ENCODE assay signal across 24 mouse cellular contexts in genomic region chr19:55299378-55299777, GRCm38 (mm10). TPM values are rescaled to one million over a fixed set of nuclear protein-coding genes. Genes with fewer than 3 reads are reported as not detected.
DNase-seq lines count a peak whose midpoint lies in the region; ATAC-seq and TF ChIP-seq lines count a peak whose summit lies in the region.
"Had no signal": no experiment of that assay in that cellular context is flagged by ENCODE, and none has a peak within 500 bp of the region (broad histone marks: within the 10 kb centered on the region; RNA-seq: fewer than 3 reads in every experiment).

No protein-coding gene starts in this region.

- 84% methylated on average over 1 of the region's 1 CpGs for WGBS in liver, postnatal 0 days (ENCODE audit: insufficient replicate concordance)

- intact Hi-C loops in gastrocnemius, postnatal 14 days (cut with DNase I; ENCODE audit: low total_unique reads): no loop called here
- intact Hi-C loops in left cerebral cortex, postnatal 14 days (cut with DNase I): loop anchor here (5.0 kb wide), 1 partner anchor 217 kb away; no protein-coding TSS in a partner anchor

- H3K27me3 ChIP-seq in CH12.LX (replicated peaks): no peaks in the 10 kb centered on the region
- H3K27me3 ChIP-seq in liver, postnatal 0 days (ENCODE audit: insufficient read depth, low read length): no peaks in the 10 kb centered on the region
- H3K27me3 ChIP-seq: embryonic facial prominence, embryonic 13.5 days; forebrain, embryonic 13.5 days; heart, embryonic 15.5 days; intestine, embryonic 15.5 days had no signal

- ATAC-seq in liver, postnatal 0 days: no peak
- ATAC-seq: CD4-positive, CD25-positive, alpha-beta regulatory T cell, adult 4 months; forebrain, embryonic 13.5 days; forebrain, postnatal 0 days; intestine, embryonic 15.5 days had no signal

- in situ Hi-C loops in CH12.LX (cut with MboI; ENCODE audit: low pct_ligation_motif_present, low pct_unique_long_range_greater_than_20kb, low sequenced_read_pairs): loop anchor here (5.0 kb wide), 1 partner anchor 42 kb away; no protein-coding TSS in a partner anchor

- dilution Hi-C loops in CH12.LX (cut with MboI; ENCODE audit: extremely low pct_ligation_motif_present, extremely low pct_unique_long_range_greater_than_20kb, low sequenced_read_pairs): no loop called here

- DNase-seq in CH12.LX (ENCODE audit: extremely low read depth) (no peak), MEL-GATA-1-ER (ENCODE audit: extremely low read depth, low read depth) (peak; percentile 82)
- peak; percentile 33 for DNase-seq in liver, postnatal 0 days
- DNase-seq in gastrocnemius, postnatal 14 days: no peak
- no peak for DNase-seq in thymus, adult 18-20 months
- no peak for DNase-seq in left cerebral cortex, postnatal 14 days (ENCODE audit: low spot score in 2 of 2)
- DNase-seq: adrenal gland, adult 8-10 months; B cell, adult 2 months; cerebellum, adult 11 months; cerebellum, adult 8-10 months; cerebellum, postnatal 14 days; forebrain, postnatal 0 days; gastrocnemius, adult 2 months; gastrocnemius, postnatal 36 days; heart, adult 2 months; heart, postnatal 14 days had no signal

- no peak overlapping the region for H3K27ac ChIP-seq in CH12.LX (ENCODE audit: insufficient read depth, low read depth)
- no peak overlapping the region for H3K27ac ChIP-seq in liver, postnatal 0 days (ENCODE audit: low read depth)
- H3K27ac ChIP-seq: embryonic facial prominence, embryonic 13.5 days; forebrain, embryonic 13.5 days; gastrocnemius, adult 2 months; heart, adult 2 months; heart, embryonic 15.5 days; hindbrain, embryonic 10.5 days; hindbrain, embryonic 14.5 days; intestine, embryonic 15.5 days had no signal

- no peak for TF ChIP-seq CTCF in CH12.LX (conservative IDR thresholded peaks at IDR 0.05 in 1 of 2, IDR thresholded peaks at IDR 0.05 in 1 of 2; ENCODE audit: low read depth in 2 of 2, low read length in 2 of 2)
- no peak for TF ChIP-seq CTCF in liver, postnatal 0 days (IDR thresholded peaks at IDR 0.05; ENCODE audit: low read depth)

- H3K9me3 ChIP-seq in CH12.LX (replicated peaks; ENCODE audit: low read length): no peaks in the 10 kb centered on the region
- no peaks in the 10 kb centered on the region for H3K9me3 ChIP-seq in liver, postnatal 0 days (ENCODE audit: low read length)
- H3K9me3 ChIP-seq: embryonic facial prominence, embryonic 13.5 days; forebrain, embryonic 13.5 days; heart, embryonic 15.5 days; hindbrain, embryonic 10.5 days; intestine, embryonic 15.5 days had no signal

- H3K9ac ChIP-seq in CH12.LX (ENCODE audit: insufficient read depth, low read depth): no peak overlapping the region
- no peak overlapping the region for H3K9ac ChIP-seq in liver, postnatal 0 days (replicated peaks)
- H3K9ac ChIP-seq: embryonic facial prominence, embryonic 13.5 days; forebrain, embryonic 13.5 days; forebrain, postnatal 0 days; heart, embryonic 15.5 days; hindbrain, embryonic 14.5 days; intestine, embryonic 15.5 days had no signal

- H3K4me2 ChIP-seq in CH12.LX (ENCODE audit: insufficient read depth, low read depth, poor library complexity, severe bottlenecking): no peak overlapping the region
- H3K4me2 ChIP-seq in liver, postnatal 0 days (ENCODE audit: low read depth, low read length): no peak overlapping the region
- H3K4me2 ChIP-seq: embryonic facial prominence, embryonic 13.5 days; forebrain, embryonic 13.5 days; heart, embryonic 11.5 days; heart, embryonic 15.5 days; hindbrain, embryonic 14.5 days; intestine, embryonic 15.5 days had no signal

- no peak for TF ChIP-seq RAD21 in CH12.LX (IDR thresholded peaks at IDR 0.05; ENCODE audit: low read depth, low read length)

- H3K4me1 ChIP-seq in CH12.LX (ENCODE audit: control insufficient read depth in 1 of 2, insufficient read depth in 2 of 2): peaks cover 22 to 91% of the 10 kb centered on the region in 2 experiments
- H3K4me1 ChIP-seq in liver, postnatal 0 days (ENCODE audit: insufficient read depth): no peaks in the 10 kb centered on the region; the same call in none of the 2 replicates
- H3K4me1 ChIP-seq: embryonic facial prominence, embryonic 13.5 days; forebrain, embryonic 13.5 days; heart, embryonic 15.5 days; hindbrain, embryonic 10.5 days; intestine, embryonic 15.5 days had no signal

- no peaks in the 10 kb centered on the region; the same call in 1 of the 2 replicates for H3K79me2 ChIP-seq in CH12.LX (replicated peaks; ENCODE audit: control insufficient read depth, extremely low read depth, insufficient read depth, poor library complexity, severe bottlenecking)

- H3K36me3 ChIP-seq in CH12.LX (replicated peaks in 1 of 2; ENCODE audit: control insufficient read depth in 1 of 2, insufficient read depth in 1 of 2, low read length in 1 of 2): peaks cover 72 to 93% of the 10 kb centered on the region in 2 experiments
- peaks cover 77% of the 10 kb centered on the region for H3K36me3 ChIP-seq in liver, postnatal 0 days (replicated peaks; ENCODE audit: insufficient read depth, low read length)

- no peak for TF ChIP-seq EP300 in CH12.LX (IDR thresholded peaks at IDR 0.05; ENCODE audit: low read length)
- no peak for TF ChIP-seq EP300 in liver, postnatal 0 days (IDR thresholded peaks at IDR 0.05; ENCODE audit: low read depth)

- no peak overlapping the region for H3K4me3 ChIP-seq in CH12.LX (replicated peaks in 1 of 3; ENCODE audit: low read depth in 2 of 3, low read length in 2 of 3, poor library complexity in 1 of 3)
- no peak overlapping the region for H3K4me3 ChIP-seq in liver, postnatal 0 days (ENCODE audit: low read depth, low read length)
- H3K4me3 ChIP-seq: embryonic facial prominence, embryonic 13.5 days; forebrain, embryonic 13.5 days; gastrocnemius, adult 2 months; heart, adult 2 months; heart, embryonic 15.5 days; hindbrain, embryonic 10.5 days; intestine, embryonic 15.5 days had no signal

- TF ChIP-seq POLR2A in CH12.LX (IDR thresholded peaks at IDR 0.05; ENCODE audit: low read depth, low read length): no peak

TF ChIP-seq in CH12.LX, 34 proteins besides CTCF, POLR2A, EP300 and RAD21:
- TF ChIP-seq TBP (conservative IDR thresholded peaks at IDR 0.05; ENCODE audit: low read depth, low read length): no peak
- TF ChIP-seq MAX (IDR thresholded peaks at IDR 0.05; ENCODE audit: low read length): no peak
- TF ChIP-seq MYC (IDR thresholded peaks at IDR 0.05; ENCODE audit: low read depth, low read length): no peak
- TF ChIP-seq JUND (conservative IDR thresholded peaks at IDR 0.05; ENCODE audit: low read depth, low read length): no peak
- no peak for TF ChIP-seq MEF2A (IDR thresholded peaks at IDR 0.05; ENCODE audit: borderline replicate concordance, low read depth, low read length)
- 0 out of 2 replicates have a peak, but pooled peaks have one; percentile 41 for TF ChIP-seq CHD2 (IDR thresholded peaks at IDR 0.05; ENCODE audit: low read length)
- no peak for TF ChIP-seq E2F4 (IDR thresholded peaks at IDR 0.05; ENCODE audit: insufficient replicate concordance, low read depth, low read length)
- no peak for TF ChIP-seq GABPA (IDR thresholded peaks at IDR 0.05; ENCODE audit: insufficient replicate concordance, low read depth, low read length)
- TF ChIP-seq NRF1 (IDR thresholded peaks at IDR 0.05; ENCODE audit: low read depth, low read length): no peak
TF ChIP-seq in CH12.LX: peak in this region for 1.

RNA-seq across cellular contexts. Expression of gene Zdhhc6, which starts 16.5 kb away (rescaled TPM):
- total RNA-seq in CH12.LX (2012; rRNA removed): 88.6 and 101 TPM in 2 replicates
- 143 and 152 TPM in 2 replicates for total RNA-seq in CH12.LX (2014; rRNA removed)
- polyA plus RNA-seq in CH12.LX (2012; ENCODE audit: insufficient read length, low read depth): 101 and 108 TPM in 2 replicates
- 49.0 and 49.9 TPM in 2 replicates for polyA plus RNA-seq in liver, postnatal 0 days (2015; fragmentation: Nextera tagmentation; extraction: Ambion mirVana)
- total RNA-seq in gastrocnemius, postnatal 14 days (2021): 10 to 100 TPM; 14.9 to 18.3 TPM
- 10 to 100 TPM; 24.0 to 28.0 TPM for total RNA-seq in left cerebral cortex, postnatal 14 days (2021)

RNA-seq across cellular contexts. Expression of gene Vti1a, which starts 16.7 kb away (rescaled TPM):
- total RNA-seq in CH12.LX (2012; rRNA removed): 22.3 and 23.1 TPM in 2 replicates
- total RNA-seq in CH12.LX (2014; rRNA removed): 23.5 and 23.8 TPM in 2 replicates
- polyA plus RNA-seq in CH12.LX (2012; ENCODE audit: insufficient read length, low read depth): 27.6 and 30.8 TPM in 2 replicates
- polyA plus RNA-seq in liver, postnatal 0 days (2015; fragmentation: Nextera tagmentation; extraction: Ambion mirVana): 9.7 and 10.5 TPM in 2 replicates
- 10 to 100 TPM; 14.4 to 14.6 TPM for total RNA-seq in gastrocnemius, postnatal 14 days (2021)
- total RNA-seq in left cerebral cortex, postnatal 14 days (2021): 10 to 100 TPM; 57.2 to 58.9 TPM

RNA-seq across cellular contexts. Expression of gene Acsl5, which starts 47.6 kb away (rescaled TPM):
- total RNA-seq in CH12.LX (2012; rRNA removed) (126 and 143 TPM in 2 replicates), CH12.LX (2014; rRNA removed) (196 and 224 TPM in 2 replicates)
- polyA plus RNA-seq in CH12.LX (2012; ENCODE audit: insufficient read length, low read depth): 231 and 265 TPM in 2 replicates
- 397 and 414 TPM in 2 replicates for polyA plus RNA-seq in liver, postnatal 0 days (2015; fragmentation: Nextera tagmentation; extraction: Ambion mirVana)
- 1 to 10 TPM; 7.4 to 9.3 TPM for total RNA-seq in gastrocnemius, postnatal 14 days (2021)
- total RNA-seq in left cerebral cortex, postnatal 14 days (2021): 10 to 100 TPM; 38.1 to 38.7 TPM

RNA-seq across cellular contexts. Expression of gene Gucy2g, which starts 58.3 kb away (rescaled TPM):
- total RNA-seq in CH12.LX (2012; rRNA removed) (not detected in 2 replicates), CH12.LX (2014; rRNA removed) (not detected in 2 replicates)
- polyA plus RNA-seq in CH12.LX (2012; ENCODE audit: insufficient read length, low read depth): 0.11 TPM in 1 of 2 replicates, not detected in the other
- 0.02 TPM in 1 of 2 replicates, not detected in the other for polyA plus RNA-seq in liver, postnatal 0 days (2015; fragmentation: Nextera tagmentation; extraction: Ambion mirVana)
- total RNA-seq in gastrocnemius, postnatal 14 days (2021): under 1 TPM; 0.10 to 0.24 TPM
- total RNA-seq in left cerebral cortex, postnatal 14 days (2021): 1 to 10 TPM; 1.5 to 2.5 TPM
- total RNA-seq: adrenal gland, adult 8-10 months had no signal
- polyA plus RNA-seq: forebrain, embryonic 13.5 days; heart, embryonic 11.5 days; heart, embryonic 15.5 days; hindbrain, embryonic 10.5 days; intestine, embryonic 15.5 days had no signal

Comparison
In these comparisons a context has a peak if more than half of its experiments do, and no peak if none do; other contexts are left out.
1. DNase-seq: peak in MEL-GATA-1-ER (single experiment) and liver, postnatal 0 days (single experiment); none in CH12.LX (single experiment), gastrocnemius, postnatal 14 days (single experiment), thymus, adult 18-20 months (0 of 2) and left cerebral cortex, postnatal 14 days (0 of 2).